Mouse (Mus musculus): ENCODE data around the gene Mtmr4. TPM values are rescaled to one million over a fixed set of nuclear protein-coding genes. Genes with fewer than 3 reads are reported as not detected.

Gene Mtmr4
- polyA plus RNA-seq, 1 experiment from 2014 or later: 28.6 TPM

GRCm38 (mm10) chr11:87600322-87600853 is 8.4 kb downstream of the Mtmr4 start:
- Histone ChIP-seq H3K27me3 (ENCODE audit: control insufficient read depth, insufficient read depth, low read length) (no peaks in the 10 kb centered on the region), H3K4me1 (ENCODE audit: control insufficient read depth, insufficient read depth, low read length) (peaks cover 11% of the 10 kb centered on the region), H3K36me3 (ENCODE audit: control insufficient read depth, insufficient read depth, low read length) (peaks cover 49% of the 10 kb centered on the region), H3K9me3 (replicated peaks; ENCODE audit: control insufficient read depth, low read length) (no peaks in the 10 kb centered on the region), H3K4me2 (ENCODE audit: low read depth, low read length) (no peak overlapping the region), H3K9ac (ENCODE audit: low read length) (no peak overlapping the region), H3K4me3 (replicated peaks; ENCODE audit: low read length) (no peak overlapping the region), H3K27ac (ENCODE audit: low read length) (no peak overlapping the region)
- 92% methylated on average over 10 of the region's 10 CpGs for WGBS
- ATAC-seq (ENCODE audit: insufficient read depth, low FRiP score): no peak

GRCm38 (mm10) chr11:87602234-87602633 is 10.3 kb downstream of the Mtmr4 start:
- ATAC-seq (ENCODE audit: insufficient read depth, low FRiP score): no peak
- H3K27me3 ChIP-seq (ENCODE audit: control insufficient read depth, insufficient read depth, low read length): no peaks in the 10 kb centered on the region
- H3K9ac ChIP-seq (ENCODE audit: low read length): no peak overlapping the region
- no peaks in the 10 kb centered on the region for H3K9me3 ChIP-seq (replicated peaks; ENCODE audit: control insufficient read depth, low read length)
- no peak overlapping the region for H3K4me2 ChIP-seq (ENCODE audit: low read depth, low read length)
- 93% methylated on average over 9 of the region's 9 CpGs for WGBS
- peaks cover 51% of the 10 kb centered on the region for H3K36me3 ChIP-seq (ENCODE audit: control insufficient read depth, insufficient read depth, low read length)
- H3K27ac ChIP-seq (ENCODE audit: low read length): no peak overlapping the region
- no peak overlapping the region for H3K4me3 ChIP-seq (replicated peaks; ENCODE audit: low read length)
- H3K4me1 ChIP-seq (ENCODE audit: control insufficient read depth, insufficient read depth, low read length): no peaks in the 10 kb centered on the region

GRCm38 (mm10) chr11:87603571-87603970 is 11.6 kb downstream of the Mtmr4 start:
- peaks cover 48% of the 10 kb centered on the region for H3K36me3 ChIP-seq (ENCODE audit: control insufficient read depth, insufficient read depth, low read length)
- no peak for ATAC-seq (ENCODE audit: insufficient read depth, low FRiP score)

GRCm38 (mm10) chr11:87609264-87609663 is 17.3 kb downstream of the Mtmr4 start:
- ATAC-seq (ENCODE audit: insufficient read depth, low FRiP score): no peak
- WGBS: 88% methylated on average over 7 of the region's 7 CpGs
- Histone ChIP-seq H3K4me3 (replicated peaks; ENCODE audit: low read length) (no peak overlapping the region), H3K27me3 (ENCODE audit: control insufficient read depth, insufficient read depth, low read length) (no peaks in the 10 kb centered on the region), H3K4me2 (ENCODE audit: low read depth, low read length) (no peak overlapping the region), H3K9me3 (replicated peaks; ENCODE audit: control insufficient read depth, low read length) (no peaks in the 10 kb centered on the region), H3K27ac (ENCODE audit: low read length) (no peak overlapping the region), H3K36me3 (ENCODE audit: control insufficient read depth, insufficient read depth, low read length) (peaks cover 36% of the 10 kb centered on the region), H3K4me1 (ENCODE audit: control insufficient read depth, insufficient read depth, low read length) (no peaks in the 10 kb centered on the region), H3K9ac (ENCODE audit: low read length) (no peak overlapping the region)

More at GRCm38 (mm10) chr11:87603571-87603970, 11.6 kb downstream of the Mtmr4 start:
- Histone ChIP-seq H3K4me2 (ENCODE audit: low read depth, low read length) (no peak overlapping the region), H3K4me3 (replicated peaks; ENCODE audit: low read length) (no peak overlapping the region), H3K27me3 (ENCODE audit: control insufficient read depth, insufficient read depth, low read length) (no peaks in the 10 kb centered on the region), H3K27ac (ENCODE audit: low read length) (no peak overlapping the region), H3K9ac (ENCODE audit: low read length) (no peak overlapping the region), H3K4me1 (ENCODE audit: control insufficient read depth, insufficient read depth, low read length) (no peaks in the 10 kb centered on the region), H3K9me3 (replicated peaks; ENCODE audit: control insufficient read depth, low read length) (no peaks in the 10 kb centered on the region)
- WGBS: 95% methylated on average over 2 of the region's 2 CpGs

- peaks cover 33% of the 10 kb centered on the region for H3K36me3 ChIP-seq (ENCODE audit: control insufficient read depth, insufficient read depth, low read length)
- ATAC-seq (ENCODE audit: insufficient read depth, low FRiP score): no peak
- no peaks in the 10 kb centered on the region for H3K9me3 ChIP-seq (replicated peaks; ENCODE audit: control insufficient read depth, low read length)
- no peaks in the 10 kb centered on the region for H3K4me1 ChIP-seq (ENCODE audit: control insufficient read depth, insufficient read depth, low read length)
- H3K27ac ChIP-seq (ENCODE audit: low read length): no peak overlapping the region
- no peak overlapping the region for H3K9ac ChIP-seq (ENCODE audit: low read length)
- WGBS: 83% methylated on average over 9 of the region's 9 CpGs
- no peak overlapping the region for H3K4me3 ChIP-seq (replicated peaks; ENCODE audit: low read length)
- H3K27me3 ChIP-seq (ENCODE audit: control insufficient read depth, insufficient read depth, low read length): no peaks in the 10 kb centered on the region
- H3K4me2 ChIP-seq (ENCODE audit: low read depth, low read length): no peak overlapping the region
These were observed 19.6 kb downstream of the Mtmr4 start for GRCm38 (mm10) chr11:87611547-87611946.

- no peak overlapping the region for H3K9ac ChIP-seq (ENCODE audit: low read length)
- no peaks in the 10 kb centered on the region for H3K27me3 ChIP-seq (ENCODE audit: control insufficient read depth, insufficient read depth, low read length)
- H3K4me2 ChIP-seq (ENCODE audit: low read depth, low read length): no peak overlapping the region
- no peak overlapping the region for H3K27ac ChIP-seq (ENCODE audit: low read length)
- H3K36me3 ChIP-seq (ENCODE audit: control insufficient read depth, insufficient read depth, low read length): peaks cover 50% of the 10 kb centered on the region
- 83% methylated on average over 7 of the region's 7 CpGs for WGBS
- no peak for ATAC-seq (ENCODE audit: insufficient read depth, low FRiP score)
- H3K4me3 ChIP-seq (replicated peaks; ENCODE audit: low read length): no peak overlapping the region
- H3K9me3 ChIP-seq (replicated peaks; ENCODE audit: control insufficient read depth, low read length): no peaks in the 10 kb centered on the region
- H3K4me1 ChIP-seq (ENCODE audit: control insufficient read depth, insufficient read depth, low read length): no peaks in the 10 kb centered on the region
These were observed 22.0 kb downstream of the Mtmr4 start for GRCm38 (mm10) chr11:87613972-87614371.

- ATAC-seq (ENCODE audit: insufficient read depth, low FRiP score): no peak
- Histone ChIP-seq H3K27ac (ENCODE audit: low read length) (no peak overlapping the region), H3K4me1 (ENCODE audit: control insufficient read depth, insufficient read depth, low read length) (no peaks in the 10 kb centered on the region), H3K36me3 (ENCODE audit: control insufficient read depth, insufficient read depth, low read length) (peaks cover 46% of the 10 kb centered on the region), H3K9me3 (replicated peaks; ENCODE audit: control insufficient read depth, low read length) (no peaks in the 10 kb centered on the region), H3K4me2 (ENCODE audit: low read depth, low read length) (no peak overlapping the region), H3K27me3 (ENCODE audit: control insufficient read depth, insufficient read depth, low read length) (no peaks in the 10 kb centered on the region), H3K4me3 (replicated peaks; ENCODE audit: low read length) (no peak overlapping the region), H3K9ac (ENCODE audit: low read length) (no peak overlapping the region)
- WGBS: 91% methylated on average over 5 of the region's 5 CpGs
These were observed 23.6 kb downstream of the Mtmr4 start for GRCm38 (mm10) chr11:87615551-87615950.

- no peak overlapping the region for H3K27ac ChIP-seq (ENCODE audit: low read length)
- WGBS: 95% methylated on average over 2 of the region's 2 CpGs
- no peaks in the 10 kb centered on the region for H3K9me3 ChIP-seq (replicated peaks; ENCODE audit: control insufficient read depth, low read length)
- H3K36me3 ChIP-seq (ENCODE audit: control insufficient read depth, insufficient read depth, low read length): peaks cover 46% of the 10 kb centered on the region
- H3K9ac ChIP-seq (ENCODE audit: low read length): no peak overlapping the region
- H3K4me1 ChIP-seq (ENCODE audit: control insufficient read depth, insufficient read depth, low read length): no peaks in the 10 kb centered on the region
- H3K4me3 ChIP-seq (replicated peaks; ENCODE audit: low read length): no peak overlapping the region
- H3K4me2 ChIP-seq (ENCODE audit: low read depth, low read length): no peak overlapping the region
- ATAC-seq (ENCODE audit: insufficient read depth, low FRiP score): no peak
- no peaks in the 10 kb centered on the region for H3K27me3 ChIP-seq (ENCODE audit: control insufficient read depth, insufficient read depth, low read length)
These were observed 24.0 kb downstream of the Mtmr4 start for GRCm38 (mm10) chr11:87615952-87616351.

- ATAC-seq (ENCODE audit: insufficient read depth, low FRiP score): peak; percentile 10; the same call in 1 of the 2 replicates
These were observed 25.0 kb downstream of the Mtmr4 start, which contains the start of gene Hsf5 for GRCm38 (mm10) chr11:87616790-87617474. Gene Hsf5 (plus strand): TSS chr11:87617164.

More at GRCm38 (mm10) chr11:87616790-87617474, 25.0 kb downstream of the Mtmr4 start, which contains the start of gene Hsf5:
- no peaks in the 10 kb centered on the region for H3K4me1 ChIP-seq (ENCODE audit: control insufficient read depth, insufficient read depth, low read length)
- H3K27ac ChIP-seq (ENCODE audit: low read length): no peak within 1 kb of the TSS
- H3K36me3 ChIP-seq (ENCODE audit: control insufficient read depth, insufficient read depth, low read length): peaks cover 40% of the 10 kb centered on the region
- H3K27me3 ChIP-seq (ENCODE audit: control insufficient read depth, insufficient read depth, low read length): no peaks in the 10 kb centered on the region
- no peak within 1 kb of the TSS for H3K4me2 ChIP-seq (ENCODE audit: low read depth, low read length)
- no peak within 1 kb of the TSS for H3K4me3 ChIP-seq (replicated peaks; ENCODE audit: low read length)
- H3K9me3 ChIP-seq (replicated peaks; ENCODE audit: control insufficient read depth, low read length): no peaks in the 10 kb centered on the region
- 89% methylated on average over 48 of the region's 69 CpGs for WGBS
- no peak within 1 kb of the TSS for H3K9ac ChIP-seq (ENCODE audit: low read length)

Data from stomach, embryonic 16.5 days (tissue).